Mouse (Mus musculus): ENCODE measurements around the gene Ceacam16.

- TF ChIP-seq CTCF (IDR thresholded peaks at IDR 0.05; ENCODE audit: low read depth) (no peak), EP300 (optimal IDR thresholded peaks at IDR 0.05) (no peak)
Measured at GRCm38 (mm10) chr7:19840371-19840770, 20.7 kb downstream of the Ceacam16 start.

All from stomach, postnatal 0 days (tissue).